Mouse (Mus musculus) embryonic fibroblast, embryonic 13.5 days (primary cell): ENCODE measurements around the gene Pir. TPM values are rescaled to one million over a fixed set of nuclear protein-coding genes. Genes with fewer than 3 reads are reported as not detected.
A peak's percentile ranks its signal among the peaks of the same experiment; 100 is the strongest.

Source experiments
- H3K27ac ChIP-seq: 2 replicates; pipeline ENCODE4 v1.5.1; 2012; ENCODE audit warnings: low read length, control low read depth, inconsistent platforms; ENCODE audit not compliant: insufficient read depth
- H3K4me1 ChIP-seq: 2 replicates; pipeline ENCODE4 v1.6.1; 2011; ENCODE audit warnings: low read length; ENCODE audit not compliant: control insufficient read depth, insufficient read depth
- H3K4me3 ChIP-seq: 2 replicates; pipeline ENCODE4 v1.5.1; 2011; ENCODE audit warnings: mild to moderate bottlenecking, control low read depth, low read length; ENCODE audit not compliant: insufficient read depth
- CTCF ChIP-seq: IDR thresholded peaks from 2 replicates; pipeline ENCODE4 v1.5.1; 2011; ENCODE audit warnings: mild to moderate bottlenecking, control low read depth, low read length, moderate library complexity, borderline replicate concordance; ENCODE audit not compliant: insufficient read depth
- POLR2A ChIP-seq: IDR thresholded peaks from 2 replicates; pipeline ENCODE4 v1.6.1; 2011; ENCODE audit warnings: low read depth, mild to moderate bottlenecking, control low read depth, low read length, moderate library complexity
- polyA plus RNA-seq: library from polyadenylated mRNA; stranded (reverse); fragments of >200 nt; gene quantifications from 2 replicates; pipeline ENCODE4 v1.2.4, GENCODE M21; 2011; ENCODE audit warnings: low read depth; ENCODE audit not compliant: missing spikeins, insufficient read length

Gene Pir
- polyA plus RNA-seq, 1 experiment = 11.8 TPM

- Histone ChIP-seq H3K4me3 (no peak overlapping the region), H3K4me1 (no peaks in the 10 kb centered on the region), H3K27ac (no peak overlapping the region)
- TF ChIP-seq POLR2A (no peak), CTCF (no peak)
Measured at GRCm38 (mm10) chrX:164270603-164271002, 1.4 kb downstream of the Pir start.

- no peaks in the 10 kb centered on the region for H3K4me1 ChIP-seq
- no peak overlapping the region for H3K4me3 ChIP-seq
- H3K27ac ChIP-seq = no peak overlapping the region
- TF ChIP-seq CTCF (no peak), POLR2A (no peak)
Measured at GRCm38 (mm10) chrX:164275536-164275935, 6.4 kb downstream of the Pir start.

- Histone ChIP-seq H3K4me1 (no peaks in the 10 kb centered on the region; the same call in 1 of the 2 replicates), H3K4me3 (no peak overlapping the region), H3K27ac (no peak overlapping the region)
- TF ChIP-seq POLR2A = no peak
- no peak for TF ChIP-seq CTCF
Measured at GRCm38 (mm10) chrX:164280918-164281647, 11.9 kb downstream of the Pir start.

GRCm38 (mm10) chrX:164283808-164284207, 14.6 kb downstream of the Pir start:
- TF ChIP-seq CTCF (no peak), POLR2A (no peak)
- H3K4me3 ChIP-seq = no peak overlapping the region
- H3K4me1 ChIP-seq = no peaks in the 10 kb centered on the region; the same call in 1 of the 2 replicates
- peak overlapping the region; percentile 57 for H3K27ac ChIP-seq

- H3K4me1 ChIP-seq = no peaks in the 10 kb centered on the region; the same call in 1 of the 2 replicates
- TF ChIP-seq POLR2A (no peak), CTCF (no peak)
- H3K4me3 ChIP-seq = no peak overlapping the region
- no peak overlapping the region for H3K27ac ChIP-seq
Measured at GRCm38 (mm10) chrX:164287077-164287476, 17.9 kb downstream of the Pir start.

- no peak for TF ChIP-seq CTCF
- TF ChIP-seq POLR2A = no peak
- no peaks in the 10 kb centered on the region for H3K4me1 ChIP-seq
- H3K4me3 ChIP-seq = no peak overlapping the region
- H3K27ac ChIP-seq = 0 out of 2 replicates have a peak overlapping the region, but pooled peaks have one; percentile 26
Measured at GRCm38 (mm10) chrX:164291147-164291546, 22.0 kb downstream of the Pir start.

GRCm38 (mm10) chrX:164306250-164306649, 37.1 kb downstream of the Pir start:
- Histone ChIP-seq H3K27ac (no peak overlapping the region), H3K4me3 (no peak overlapping the region), H3K4me1 (no peaks in the 10 kb centered on the region)
- TF ChIP-seq CTCF = no peak
- TF ChIP-seq POLR2A = no peak

GRCm38 (mm10) chrX:164313876-164314275, 44.7 kb downstream of the Pir start:
- no peak for TF ChIP-seq CTCF
- no peak for TF ChIP-seq POLR2A
- no peaks in the 10 kb centered on the region for H3K4me1 ChIP-seq
- H3K27ac ChIP-seq = no peak overlapping the region
- no peak overlapping the region for H3K4me3 ChIP-seq

GRCm38 (mm10) chrX:164318554-164318953, 49.4 kb downstream of the Pir start:
- Histone ChIP-seq H3K27ac (no peak overlapping the region), H3K4me3 (no peak overlapping the region)
- TF ChIP-seq POLR2A = no peak
- TF ChIP-seq CTCF = no peak

GRCm38 (mm10) chrX:164320031-164320430, 50.9 kb downstream of the Pir start:
- TF ChIP-seq POLR2A (no peak), CTCF (no peak)
- H3K4me1 ChIP-seq = peaks cover 2% of the 10 kb centered on the region; the same call in 1 of the 2 replicates
- peak overlapping the region; percentile 67 for H3K27ac ChIP-seq
- no peak overlapping the region for H3K4me3 ChIP-seq

More at GRCm38 (mm10) chrX:164318554-164318953, 49.4 kb downstream of the Pir start:
- peaks cover 2% of the 10 kb centered on the region; the same call in 1 of the 2 replicates for H3K4me1 ChIP-seq

GRCm38 (mm10) chrX:164322492-164322891, 53.3 kb downstream of the Pir start:
- no peak for TF ChIP-seq CTCF
- no peak for TF ChIP-seq POLR2A
- Histone ChIP-seq H3K4me3 (no peak overlapping the region), H3K27ac (no peak overlapping the region), H3K4me1 (peaks cover 2% of the 10 kb centered on the region; the same call in 1 of the 2 replicates)
